Mouse (Mus musculus): ENCODE data around the gene Elfn1.
"Not testable (repeated sequence)": the region's sequence is repeated elsewhere in the genome, so short reads cannot be mapped to it uniquely, and the experiment has no call there.

Elfn1 gene

DNA sequence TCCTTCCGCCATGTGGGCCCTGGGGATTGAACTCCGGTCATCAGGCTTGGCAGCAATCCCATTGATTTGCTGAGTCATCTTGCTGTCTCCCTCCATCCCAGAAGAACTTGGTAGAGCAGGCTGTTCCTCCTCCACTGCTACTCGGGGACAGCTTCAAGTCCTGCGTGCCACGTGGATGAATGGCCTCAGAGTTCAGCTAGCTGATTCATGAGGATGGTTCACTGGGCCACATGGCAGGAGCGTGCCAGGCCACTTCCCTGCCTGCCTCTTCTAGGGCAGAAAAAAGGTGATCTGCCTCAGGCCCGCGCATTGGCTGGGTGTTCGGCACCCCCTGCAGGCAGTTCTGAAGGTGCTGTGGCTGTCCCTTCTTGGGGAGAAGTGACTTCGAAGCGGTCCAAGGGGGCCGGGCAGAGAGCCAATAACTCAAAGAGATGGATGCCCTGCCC is 62.5 kb downstream of the Elfn1 start:
- no peak for DNase-seq (ENCODE audit: extremely low spot score)

DNA sequence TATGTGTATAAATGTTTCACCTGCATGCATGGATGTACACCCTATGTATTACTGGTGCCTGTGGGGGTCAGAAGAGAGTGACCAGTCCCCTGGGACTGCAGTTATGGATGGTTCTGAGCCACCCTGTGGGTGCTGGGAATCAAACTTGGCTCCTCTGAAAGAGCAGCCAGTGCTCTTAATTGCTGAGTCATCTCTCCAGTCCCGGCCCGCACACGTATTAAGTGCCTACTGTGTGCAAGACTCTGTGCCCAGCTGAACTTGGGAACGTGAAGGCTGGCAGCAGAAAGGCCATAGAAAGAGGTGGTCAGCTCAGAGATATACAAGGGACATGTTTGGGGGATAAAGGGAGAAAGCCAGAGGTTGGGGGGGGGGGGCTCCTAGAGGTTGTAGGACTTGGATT is 68.8 kb downstream of the Elfn1 start:
- no peak for DNase-seq (ENCODE audit: extremely low spot score)

DNA sequence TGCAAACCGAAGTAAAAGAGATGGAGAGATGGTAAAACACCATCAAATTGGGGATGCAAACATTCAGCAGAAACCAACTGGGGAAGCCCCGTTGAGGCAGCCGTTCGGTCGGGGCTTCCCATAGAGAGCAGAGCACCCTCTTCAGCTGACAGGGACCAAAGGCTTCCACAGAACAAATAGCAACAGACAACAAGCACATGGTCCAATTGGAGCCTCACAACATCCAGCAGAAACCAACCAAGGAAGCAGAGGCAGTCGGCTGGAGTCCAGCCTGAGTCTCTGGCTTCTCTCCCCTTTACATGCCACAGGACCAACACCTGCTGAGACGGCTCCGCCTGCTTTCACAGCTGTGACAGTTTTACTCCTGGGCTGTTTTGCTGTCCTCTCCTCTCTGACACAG is 69.7 kb downstream of the Elfn1 start:
- DNase-seq (ENCODE audit: extremely low spot score) = no peak

DNA sequence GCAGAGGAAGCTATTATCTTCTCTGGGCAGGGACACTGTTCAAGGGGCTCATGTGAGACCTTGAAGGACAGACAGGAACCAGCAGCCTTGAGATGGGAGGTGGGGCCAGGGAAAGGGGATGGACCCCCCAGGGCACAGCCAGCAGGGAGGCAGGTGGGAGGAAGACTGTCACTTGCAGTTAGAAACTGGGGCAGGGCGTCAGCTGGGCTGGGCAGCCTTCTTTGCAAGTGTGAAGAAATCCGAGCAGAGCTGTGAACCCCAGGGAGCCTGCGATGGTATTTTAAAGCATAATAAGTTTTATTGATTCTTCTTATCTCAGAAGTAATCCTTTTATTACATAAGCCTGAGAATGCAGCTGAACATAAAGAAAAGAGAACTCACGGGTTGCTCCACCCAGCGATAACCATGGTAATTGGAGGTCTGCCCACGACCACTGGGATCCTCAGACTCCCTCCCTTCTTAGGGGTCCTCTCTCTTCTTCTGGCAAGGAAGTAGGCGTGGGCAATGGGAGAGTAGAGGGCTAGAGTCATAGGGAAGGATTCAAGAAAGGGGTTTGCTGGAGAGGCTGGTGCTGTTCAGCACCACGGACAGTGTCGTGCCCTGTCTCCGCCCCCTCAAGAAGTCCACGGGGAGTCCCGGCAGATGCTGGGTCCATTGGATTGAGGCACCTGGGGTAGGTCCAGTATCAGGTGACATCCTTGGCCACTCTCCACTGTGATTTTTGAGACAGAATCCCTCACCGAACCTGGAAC is 71.0 kb downstream of the Elfn1 start:
- DNase-seq (ENCODE audit: extremely low spot score) = peak; percentile 33

DNA sequence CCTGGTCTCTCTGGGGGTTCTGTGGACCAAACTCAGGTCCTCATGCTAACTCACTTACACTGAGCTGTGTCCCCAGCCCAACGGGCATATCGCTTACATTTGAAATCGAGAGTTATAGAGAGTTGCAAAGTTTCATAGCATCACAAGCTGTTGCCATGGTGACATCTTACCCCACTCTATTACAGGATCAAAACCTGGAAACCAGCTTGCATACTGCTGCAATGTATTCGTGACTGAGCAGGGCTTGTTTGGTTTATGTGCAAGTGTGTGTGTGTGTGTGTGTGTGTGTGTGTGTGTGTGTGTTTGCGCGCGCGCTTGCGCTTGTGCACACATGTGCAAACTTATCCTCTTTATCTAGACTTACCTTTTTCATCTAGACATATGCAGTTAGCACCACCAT is 71.6 kb downstream of the Elfn1 start:
- DNase-seq (ENCODE audit: extremely low spot score) = no peak

DNA sequence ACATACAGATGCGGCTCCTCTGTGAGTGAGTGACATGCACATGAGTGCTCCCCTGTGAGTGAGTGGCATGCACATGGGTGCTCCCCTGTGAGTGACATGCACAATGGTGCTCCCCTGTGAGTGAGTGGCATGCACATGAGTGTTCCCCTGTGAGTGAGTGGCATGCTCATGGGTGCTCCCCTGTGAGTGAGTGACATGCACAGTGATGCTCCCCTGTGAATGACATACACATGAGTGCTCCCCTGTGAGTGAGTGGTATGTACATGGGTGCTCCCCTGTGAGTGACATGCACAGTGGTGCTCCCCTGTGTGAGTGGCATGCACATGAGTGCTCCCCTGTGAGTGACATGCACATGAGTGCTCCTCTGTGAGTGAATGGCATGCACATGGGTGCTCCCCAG is 74.2 kb downstream of the Elfn1 start:
- DNase-seq (ENCODE audit: extremely low spot score) = no peak

DNA sequence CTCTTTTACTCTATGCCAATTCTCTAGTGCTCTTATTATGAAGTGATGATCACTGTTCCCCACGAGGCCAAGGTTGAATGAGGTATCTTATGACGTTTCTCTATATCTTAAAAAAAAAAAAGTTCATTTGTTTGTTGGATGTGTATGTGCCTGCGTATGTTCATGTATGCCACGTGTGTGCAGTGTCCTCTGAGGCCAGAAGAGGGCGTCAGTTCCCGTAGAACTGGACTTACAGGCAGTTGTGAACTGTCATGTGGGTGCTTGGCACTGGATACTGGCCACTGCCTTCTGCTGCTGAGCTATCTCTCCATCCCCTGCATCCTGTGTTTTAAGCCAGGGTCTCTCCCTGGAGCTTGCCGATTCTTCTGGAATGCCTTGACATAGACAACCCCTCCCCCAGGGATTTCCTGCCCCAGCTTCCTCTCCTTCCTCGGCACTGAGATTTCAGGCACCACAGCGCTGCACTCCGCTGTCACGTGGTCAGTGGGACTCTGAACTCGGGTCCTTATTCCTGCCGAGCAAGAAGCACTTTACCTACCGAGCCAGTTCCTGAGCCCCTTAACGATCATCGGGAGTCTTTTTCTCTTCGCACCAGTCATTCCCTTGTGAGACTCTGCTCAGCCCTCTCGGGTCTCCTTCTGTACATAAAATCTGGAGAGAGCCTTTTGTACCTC is 77.5 kb downstream of the Elfn1 start:
- DNase-seq (ENCODE audit: extremely low spot score) = no peak

DNA sequence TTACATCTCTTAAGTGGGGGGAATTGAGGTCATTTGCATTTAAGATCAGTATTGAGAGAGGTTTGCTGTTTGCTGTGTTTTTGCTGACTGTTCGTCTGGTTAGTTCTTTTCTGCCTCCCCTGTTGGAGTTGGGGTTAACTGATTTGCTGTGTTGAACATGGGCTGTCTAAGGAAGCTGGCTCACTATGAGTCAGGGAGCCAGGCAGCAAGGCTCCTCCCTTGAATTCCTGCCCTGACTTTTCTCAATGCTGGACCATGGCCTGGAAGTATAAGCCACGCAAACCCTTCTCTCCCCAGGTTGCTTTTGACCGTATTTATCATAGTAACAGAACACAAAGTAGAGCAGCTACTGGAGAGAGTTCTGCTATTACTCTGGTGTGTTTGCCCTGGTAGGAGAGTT is 83.8 kb downstream of the Elfn1 start:
- no peak for DNase-seq (ENCODE audit: extremely low spot score)

DNA sequence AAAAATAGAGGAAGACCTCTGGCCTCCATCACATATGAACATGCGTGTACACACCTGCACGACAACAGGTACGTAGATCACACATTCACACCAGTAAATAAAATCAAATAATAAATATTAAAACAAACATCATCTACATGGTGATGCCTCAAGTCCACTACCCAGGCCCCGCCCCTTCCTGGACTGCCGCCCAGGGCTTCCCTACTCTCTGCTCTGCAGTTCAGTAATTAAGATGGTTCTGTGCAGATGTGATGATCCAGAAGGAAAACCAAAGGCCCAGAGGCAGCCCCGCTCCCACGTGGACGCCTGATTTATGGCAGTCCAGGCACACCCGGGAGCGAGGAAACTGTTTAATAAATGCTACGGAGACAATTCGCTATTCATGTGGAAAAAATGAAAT is 90.6 kb downstream of the Elfn1 start:
- DNase-seq (ENCODE audit: extremely low spot score) = not testable (repeated sequence)

DNA sequence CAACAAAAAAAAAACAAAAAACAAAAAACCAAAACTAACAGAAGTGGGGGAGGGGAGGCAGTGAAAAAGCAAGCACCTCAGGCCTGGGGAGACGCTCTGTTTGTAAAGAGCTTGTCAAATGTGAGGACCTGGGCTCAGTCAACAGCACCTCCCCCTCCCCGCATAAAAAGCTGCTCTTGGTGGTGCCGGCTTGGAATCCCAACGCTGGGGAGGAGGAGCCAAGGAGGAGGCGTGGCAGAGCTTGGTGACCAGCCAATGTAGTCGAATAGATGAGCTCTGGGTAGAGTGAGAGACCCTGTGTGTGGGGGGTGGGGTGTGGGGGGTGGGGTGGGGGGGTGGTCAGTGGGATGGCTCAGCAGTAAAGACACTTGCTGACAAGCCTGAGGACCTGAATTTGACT is 91.2 kb downstream of the Elfn1 start:
- no peak for DNase-seq (ENCODE audit: extremely low spot score)

DNA sequence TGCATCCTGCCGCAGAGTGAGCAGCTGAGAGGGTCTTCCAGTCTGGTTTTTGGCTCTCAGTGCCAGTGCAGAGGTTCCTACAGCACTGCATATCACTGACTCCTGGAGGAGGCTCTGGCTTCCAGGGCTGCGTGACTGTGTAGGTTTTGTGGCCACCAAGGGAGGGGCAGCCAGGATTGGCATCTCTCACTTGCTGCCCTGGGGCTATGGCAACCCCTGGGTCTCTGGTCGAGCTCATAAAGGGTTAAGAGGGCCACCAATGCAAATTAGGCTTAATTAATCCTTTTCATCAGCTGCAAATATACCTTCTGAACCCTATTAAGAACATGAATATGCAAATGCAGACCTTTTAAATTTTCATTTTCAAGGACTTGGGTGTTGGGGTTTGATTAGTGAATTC is 94.8 kb downstream of the Elfn1 start:
- no peak for DNase-seq (ENCODE audit: extremely low spot score)

DNA sequence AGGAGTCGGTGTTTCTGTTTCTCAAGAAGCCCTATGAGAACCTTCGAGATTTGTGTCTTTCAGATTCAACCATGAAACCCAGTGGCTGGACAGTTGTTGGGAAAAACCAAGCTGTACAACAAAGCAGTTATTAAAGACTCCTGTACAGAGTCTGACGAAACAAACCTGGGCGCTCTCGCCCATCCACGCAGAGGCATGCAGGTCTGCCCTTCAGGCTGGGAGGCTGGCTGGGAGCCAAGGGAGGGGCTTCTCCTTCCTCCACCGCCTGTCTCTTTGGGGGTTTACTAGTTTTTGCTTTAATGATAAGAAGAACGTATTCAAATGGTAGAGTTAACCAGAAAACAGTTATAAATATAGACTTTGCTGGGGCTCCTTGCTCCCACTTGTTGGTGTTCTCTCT is 99.1 kb downstream of the Elfn1 start:
- no peak for DNase-seq (ENCODE audit: extremely low spot score)

DNA sequence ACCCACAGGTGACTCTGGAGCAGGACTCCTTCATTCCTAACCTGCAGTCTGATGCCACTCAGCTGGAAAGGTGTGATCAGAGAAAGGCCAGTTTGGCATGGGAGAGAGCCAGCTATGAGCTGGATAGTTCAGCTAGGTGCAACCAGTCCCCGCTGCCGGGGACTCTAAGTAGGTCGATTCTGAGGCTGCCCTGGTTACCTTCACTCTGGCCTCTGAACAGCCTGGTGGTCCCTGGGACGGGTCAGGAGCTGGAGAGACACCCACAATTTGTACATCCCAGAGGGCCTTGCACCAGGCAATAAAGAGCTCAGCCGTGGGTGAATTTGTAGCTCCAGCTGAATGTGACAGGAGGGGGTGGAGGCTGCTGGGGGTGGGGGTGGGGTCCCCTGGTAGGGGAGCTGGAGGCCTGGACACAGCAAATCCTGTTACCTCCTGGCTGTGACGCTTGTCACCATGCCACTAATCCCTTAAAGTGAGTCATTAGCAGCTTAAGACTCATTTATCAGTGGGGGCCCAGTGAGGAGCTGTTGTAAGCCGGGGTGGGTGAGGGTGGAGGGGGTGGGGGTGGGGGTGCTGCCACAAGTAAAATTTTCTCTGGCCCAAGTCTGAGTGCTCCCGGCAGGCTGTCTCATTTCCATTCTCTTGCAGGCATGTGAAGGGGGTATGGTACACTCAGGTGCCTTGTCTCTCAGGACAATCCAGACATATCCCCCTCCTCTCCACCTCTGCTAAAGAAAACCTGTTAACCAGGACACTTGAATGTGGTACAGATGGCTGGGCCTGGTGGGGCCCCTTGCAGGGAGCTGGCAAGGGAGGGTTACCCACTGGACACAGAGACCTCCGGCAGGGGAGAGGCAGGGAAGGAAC is 100.1 kb downstream of the Elfn1 start:
- no peak for DNase-seq (ENCODE audit: extremely low spot score)

DNA sequence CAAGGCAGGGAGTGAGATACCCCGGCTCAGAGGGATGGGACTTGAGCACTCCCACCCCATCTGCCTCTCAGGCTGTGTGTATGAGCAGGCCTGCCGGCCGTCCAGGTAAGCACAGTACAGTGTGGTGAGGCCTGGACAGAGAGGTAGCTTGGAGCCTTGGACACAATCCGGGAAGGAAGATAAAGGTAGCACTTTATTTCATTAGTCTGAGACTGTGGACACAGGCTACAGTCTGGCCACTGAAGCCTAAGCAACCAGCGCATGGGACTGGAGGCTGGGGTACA is 100.7 kb downstream of the Elfn1 start:
- DNase-seq (ENCODE audit: extremely low spot score) = no peak

DNA sequence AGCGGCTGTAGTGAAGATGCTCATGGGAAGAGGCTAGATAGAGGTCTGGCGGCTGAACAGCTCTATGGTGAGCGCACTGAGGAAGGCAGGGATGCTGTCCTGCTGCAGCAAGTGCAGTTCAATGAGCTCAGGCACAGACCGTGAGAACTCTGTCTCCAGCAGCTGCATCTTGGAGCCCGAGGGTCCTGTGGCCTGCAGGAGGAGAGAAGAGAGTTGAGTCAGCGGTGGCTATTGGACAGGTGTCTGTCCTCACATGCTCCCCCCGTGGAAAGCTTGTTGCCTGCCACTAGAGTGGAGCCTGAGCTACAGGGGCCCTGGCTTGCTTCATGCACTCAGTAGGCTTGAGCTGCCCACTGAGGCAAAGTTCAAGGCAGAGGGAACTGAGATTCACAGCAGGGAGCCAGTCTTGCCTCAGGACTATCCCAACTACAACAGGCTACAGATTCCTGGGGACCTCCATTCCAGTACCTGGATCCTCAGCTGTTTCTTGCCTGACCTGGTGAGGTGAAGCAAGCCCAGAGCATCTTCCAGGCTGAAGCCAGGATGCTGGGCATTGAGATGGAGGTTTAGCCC is 101.4 kb downstream of the Elfn1 start:
- DNase-seq (ENCODE audit: extremely low spot score) = no peak

DNA sequence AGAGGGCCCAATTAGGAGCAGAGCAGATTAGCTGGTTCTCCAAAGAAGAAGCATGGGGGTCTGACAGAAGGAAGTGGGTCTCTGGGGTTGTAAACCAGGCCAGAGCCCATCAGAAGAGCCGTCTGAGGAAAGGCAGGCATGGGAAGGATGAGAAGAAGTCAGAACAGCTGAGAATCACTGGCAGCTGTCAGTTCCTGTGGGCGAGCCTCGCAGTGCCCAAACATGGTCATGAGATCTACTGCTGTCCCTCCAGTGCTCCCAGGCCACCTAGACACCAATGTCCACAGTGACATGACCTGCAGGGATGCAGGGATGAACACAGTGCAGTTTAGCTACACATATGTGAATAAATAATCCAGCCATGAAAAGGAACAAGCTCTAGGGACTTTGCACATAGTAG is 102.7 kb downstream of the Elfn1 start:
- DNase-seq (ENCODE audit: extremely low spot score) = no peak

DNA sequence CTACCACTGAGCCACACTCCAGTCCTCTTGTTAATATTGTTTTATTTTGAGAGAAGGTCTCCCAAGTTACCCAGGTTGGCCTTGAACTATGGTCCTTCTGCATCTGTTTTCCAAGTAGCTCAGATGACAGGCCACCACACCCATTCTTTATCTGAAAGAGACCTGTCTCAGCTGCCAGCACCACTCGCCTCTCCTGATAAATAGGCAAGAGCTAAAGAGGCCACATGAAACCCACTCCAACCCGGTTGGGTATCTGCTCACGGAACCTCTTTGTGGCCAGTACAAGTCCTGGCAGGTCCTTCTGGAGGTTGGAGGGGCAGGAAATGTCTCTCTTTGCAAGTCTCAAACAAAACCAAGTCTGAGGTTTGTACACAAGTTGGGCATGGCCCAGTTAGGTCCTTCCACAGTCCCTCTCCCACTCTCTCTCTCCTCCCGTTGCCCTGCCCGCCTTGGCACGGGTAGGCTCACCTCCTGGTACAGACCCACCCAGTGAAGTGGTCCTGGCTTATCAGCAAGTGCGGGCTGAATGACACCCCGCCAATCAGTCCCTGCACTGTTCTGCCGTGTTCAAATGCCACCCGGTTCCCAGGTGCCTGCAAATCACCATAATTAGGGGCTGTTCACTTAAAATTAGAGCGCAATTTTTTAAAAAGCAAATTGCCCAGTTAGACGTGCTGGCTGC is 104.7 kb downstream of the Elfn1 start:
- DNase-seq (ENCODE audit: extremely low spot score) = no peak

DNA sequence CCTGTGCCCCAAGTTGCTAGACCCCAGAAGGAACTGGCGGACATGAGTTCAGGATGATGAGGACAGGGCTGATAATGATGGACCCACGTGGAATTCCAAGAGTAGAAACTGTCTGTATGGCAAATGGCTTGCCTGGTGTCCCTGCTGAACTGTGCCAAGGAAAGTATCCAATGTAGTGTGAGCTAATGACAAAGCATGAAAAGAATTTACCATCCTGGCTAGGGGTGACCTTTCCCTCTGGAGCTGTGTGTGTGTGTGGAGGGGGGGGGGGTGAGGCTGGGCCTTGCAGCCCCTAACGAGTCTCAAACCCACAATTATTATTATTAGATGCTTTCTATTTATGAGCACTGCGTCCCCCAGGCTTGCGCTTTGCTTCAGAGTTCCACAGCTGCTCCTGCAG is 105.9 kb downstream of the Elfn1 start:
- DNase-seq (ENCODE audit: extremely low spot score) = no peak

DNA sequence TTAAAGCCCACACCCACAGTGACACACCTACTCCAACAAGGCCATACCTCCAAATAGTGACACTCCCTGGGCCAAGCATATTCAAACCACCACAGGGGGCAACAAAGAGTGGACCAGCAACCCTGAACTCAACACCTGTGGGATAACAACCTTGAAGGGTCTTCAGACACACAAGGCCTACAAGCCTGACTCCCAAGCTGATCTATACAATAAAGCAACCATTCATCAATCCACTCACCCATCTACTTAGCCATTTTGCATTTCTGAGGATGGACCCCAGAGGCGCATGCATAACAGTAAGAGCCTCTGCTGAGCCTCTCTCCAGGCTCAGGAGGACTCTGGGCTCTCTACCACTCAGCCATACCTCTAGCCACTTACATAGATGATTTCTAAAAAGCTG is 109.2 kb downstream of the Elfn1 start:
- DNase-seq (ENCODE audit: extremely low spot score) = no peak

DNA sequence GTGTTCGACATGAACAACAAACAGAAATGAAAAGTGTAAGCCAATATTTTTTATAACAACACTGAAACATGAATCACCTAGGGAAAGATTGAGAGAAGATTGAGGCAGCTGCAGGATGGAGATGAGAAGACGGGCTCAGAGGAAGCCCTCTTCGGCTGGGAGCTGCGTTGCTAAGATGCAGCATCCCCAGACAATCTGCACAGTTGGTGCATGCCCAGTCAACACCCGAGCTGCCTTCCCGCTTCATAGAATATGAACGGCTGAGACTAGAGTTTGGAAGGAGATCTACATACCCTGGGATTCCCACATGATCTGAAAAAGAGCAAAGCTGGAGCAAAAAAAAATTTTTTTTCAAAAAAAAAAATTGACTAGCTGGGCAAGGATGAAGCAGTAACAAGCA is 111.0 kb downstream of the Elfn1 start:
- DNase-seq (ENCODE audit: extremely low spot score) = no peak

DNA sequence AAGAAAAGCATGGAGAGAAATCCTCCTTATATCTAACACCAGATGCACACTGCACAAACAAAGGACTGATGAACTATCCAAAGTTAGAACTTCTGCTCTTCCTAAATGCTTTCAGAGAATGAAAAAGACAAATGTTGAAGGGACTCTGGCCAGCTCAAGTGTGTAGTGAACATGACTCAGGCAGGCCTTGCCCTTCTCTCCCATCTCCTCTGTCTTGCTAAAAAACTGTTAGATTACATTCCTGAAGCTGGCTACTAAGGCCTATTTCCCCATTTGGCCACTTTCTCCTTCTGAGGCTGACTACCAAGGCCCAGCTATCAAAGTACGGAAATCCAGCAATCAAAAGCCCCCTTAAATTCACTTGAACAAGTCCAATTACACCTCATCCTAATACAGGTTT is 111.9 kb downstream of the Elfn1 start:
- no peak for DNase-seq (ENCODE audit: extremely low spot score)

DNA sequence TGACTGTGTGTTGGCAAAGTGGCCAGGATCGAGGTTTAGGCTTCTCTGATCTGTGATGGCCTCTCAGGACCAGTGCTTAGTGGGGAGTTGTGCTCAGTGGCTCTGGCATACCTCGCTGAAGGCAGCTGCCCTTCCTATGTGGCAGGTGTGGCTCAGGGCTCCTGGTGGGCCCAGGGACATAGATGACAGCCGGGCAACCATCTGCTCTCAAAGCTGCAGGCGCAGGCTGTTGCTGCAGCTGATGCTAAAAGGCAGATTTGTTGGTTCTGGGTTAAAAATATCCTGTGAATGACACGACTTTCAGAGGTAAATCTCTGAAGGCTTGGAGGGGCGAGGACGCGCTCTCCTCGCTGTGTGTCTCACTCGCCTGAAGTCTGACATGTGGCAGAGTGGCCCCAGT is 114.0 kb downstream of the Elfn1 start:
- no peak for DNase-seq (ENCODE audit: extremely low spot score)
